Mouse (Mus musculus) heart, adult 18-20 months (tissue): Measurements from ENCODE around the gene Ilf3. TPM values are rescaled to one million over a fixed set of nuclear protein-coding genes. Genes with fewer than 3 reads are reported as not detected.
A peak's percentile ranks its signal among the peaks of the same experiment; 100 is the strongest.
"Not testable (repeated sequence)": the region's sequence is repeated elsewhere in the genome, so short reads cannot be mapped to it uniquely, and the experiment has no call there.

ENCODE experiments used
- DNase-seq, 2 experiments: peaks; one replicate each; pipeline ENCODE4 v3.0.0; 2021 to 2022; ENCODE audit warnings: mixed read lengths in 1 of 2
- long read RNA-seq, 2 experiments: library from polyadenylated mRNA; stranded (forward); transcript quantifications; one replicate each; pipeline ENCODE4 v2.0.0; 2021
- total RNA-seq, 2 experiments: library from RNA; stranded (reverse); gene quantifications; 2 replicates each; pipeline ENCODE4 v1.2.3; 2021

The Ilf3 gene
- 10 to 100 TPM; 25.2 to 28.5 TPM for total RNA-seq
- long read RNA-seq, experiment 1, partial matches to known transcripts = 2 of 5 reads
- long read RNA-seq, experiment 1, other reads (novel, unspliced or antisense) = 2 of 5 reads
- long read RNA-seq, experiment 2, partial matches to known transcripts = 2 of 4 reads
- long read RNA-seq, experiment 2, other reads (novel, unspliced or antisense) = 2 of 4 reads

GRCm38 (mm10) chr9:21367357-21368111, at the start of gene Ilf3:
TSS of gene Ilf3 (plus strand) at chr9:21367871.
- peak; percentile 100 for DNase-seq

DNA sequence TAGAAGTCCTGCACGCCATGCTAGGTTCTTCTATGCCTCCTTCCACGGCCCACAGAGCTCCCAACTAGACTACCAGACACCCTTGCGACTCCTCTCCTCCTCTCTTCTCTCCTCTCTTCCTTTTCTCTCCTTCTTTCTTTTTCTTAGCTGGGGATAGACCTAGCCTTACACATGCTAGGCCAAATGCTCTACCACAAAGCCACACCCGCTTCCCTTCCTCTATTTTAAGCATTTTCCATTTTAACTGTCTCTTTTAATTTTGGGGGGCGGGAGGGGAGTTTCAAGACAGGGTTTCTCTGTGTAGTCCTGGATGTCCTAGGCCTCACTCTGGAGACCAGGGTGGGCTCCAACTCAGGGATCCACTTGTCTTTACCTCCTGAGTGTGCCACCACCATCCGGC, 48.9 kb upstream of the Ilf3 start:
- no peak for DNase-seq

GRCm38 (mm10) chr9:21319503-21319902, 48.2 kb upstream of the Ilf3 start:
- DNase-seq = no peak

DNA sequence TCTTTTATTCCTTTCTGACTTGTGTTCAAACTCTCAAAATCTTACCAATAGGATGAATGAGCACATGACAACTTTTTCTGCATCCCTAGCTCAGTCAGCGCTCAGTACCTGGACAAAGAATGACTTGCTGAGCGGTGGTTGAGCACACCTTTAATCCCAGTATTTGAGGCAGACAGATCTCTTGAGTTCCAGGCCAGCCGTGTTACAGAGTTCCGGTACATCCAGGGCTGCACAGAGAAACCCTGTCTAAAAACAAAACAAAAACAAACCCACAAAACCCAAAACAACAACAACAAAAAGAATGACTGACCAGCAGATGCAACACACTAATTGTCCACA, 47.4 kb upstream of the Ilf3 start:
- DNase-seq = no peak

DNA sequence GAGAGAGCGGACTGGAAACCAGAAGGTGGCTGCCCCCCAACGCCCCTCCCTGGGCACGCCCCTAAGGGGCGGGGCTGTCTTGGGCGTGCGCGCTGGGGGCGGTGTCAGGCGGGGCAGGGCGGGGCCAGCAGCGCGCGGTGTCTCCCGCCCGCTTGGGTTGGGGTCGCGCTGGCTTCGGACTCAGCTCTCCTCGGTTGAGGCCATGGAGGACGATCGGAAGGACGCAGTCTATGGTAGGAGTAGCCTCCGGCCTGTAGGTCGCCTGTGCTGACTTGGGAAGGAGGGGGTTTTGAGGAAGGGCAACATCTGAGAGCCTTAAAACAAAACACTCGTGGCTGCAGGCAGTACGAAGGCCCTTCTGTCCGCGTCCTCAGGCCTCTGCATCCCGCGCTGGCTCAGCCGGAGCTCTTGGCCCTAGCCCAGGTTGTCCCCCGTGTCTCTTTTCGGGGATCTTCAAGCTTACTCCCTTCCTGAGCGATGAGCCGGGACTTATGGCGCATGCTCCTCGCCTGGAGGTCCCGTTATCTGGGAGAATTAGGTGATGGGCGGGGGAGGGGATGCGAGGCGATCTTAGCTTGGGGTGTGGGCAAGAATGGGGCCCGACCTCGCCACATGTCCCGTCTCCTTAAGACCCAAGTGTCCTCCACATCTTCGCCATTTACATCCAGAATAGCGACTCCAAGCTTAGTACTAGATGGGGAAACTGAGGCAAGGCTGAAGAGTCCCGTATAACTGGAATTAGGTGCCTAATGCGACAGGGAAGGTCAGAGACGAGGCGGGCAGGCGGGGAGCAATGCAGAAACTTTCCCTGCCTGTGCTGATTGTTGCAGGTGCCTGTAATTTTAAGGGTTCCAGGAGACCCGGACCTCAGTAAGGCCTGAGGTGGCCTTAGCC, 46.8 kb upstream of the Ilf3 start, which contains the start of gene Slc44a2:
Gene Slc44a2, plus strand, starts transcription at position 80 of the 894 bp plus-strand sequence.
- DNase-seq = peak; percentile 90 to 93

- DNase-seq = peak; percentile 57 to 66
These were observed 46.2 kb upstream of the Ilf3 start for GRCm38 (mm10) chr9:21321513-21321835.

GRCm38 (mm10) chr9:21322211-21322916, 45.3 kb upstream of the Ilf3 start:
- DNase-seq = no peak

GRCm38 (mm10) chr9:21322917-21323297, 44.8 kb upstream of the Ilf3 start:
- not testable (repeated sequence) for DNase-seq

- DNase-seq = no peak
These were observed 43.4 kb upstream of the Ilf3 start for GRCm38 (mm10) chr9:21324269-21324668.

DNA sequence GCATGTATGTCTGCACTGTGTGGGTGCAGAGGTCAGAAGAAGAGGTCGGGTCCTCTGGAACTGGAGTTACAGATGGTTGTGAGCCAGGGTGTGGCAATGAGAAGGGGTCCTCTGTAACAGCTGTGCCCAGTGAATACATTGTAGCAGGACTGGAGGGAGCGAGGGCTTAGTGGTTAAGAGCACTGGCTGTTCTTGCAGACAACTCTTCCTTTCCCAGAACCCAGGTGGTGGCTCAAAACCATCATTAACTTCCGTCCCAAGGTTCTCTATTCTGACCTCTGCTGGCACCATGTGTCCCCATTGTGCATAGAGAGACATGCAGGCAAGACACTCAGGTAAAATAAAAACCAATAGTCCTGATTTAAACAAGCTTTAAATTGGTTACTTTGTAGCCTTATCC, 40.1 kb upstream of the Ilf3 start:
- DNase-seq = no peak

DNA sequence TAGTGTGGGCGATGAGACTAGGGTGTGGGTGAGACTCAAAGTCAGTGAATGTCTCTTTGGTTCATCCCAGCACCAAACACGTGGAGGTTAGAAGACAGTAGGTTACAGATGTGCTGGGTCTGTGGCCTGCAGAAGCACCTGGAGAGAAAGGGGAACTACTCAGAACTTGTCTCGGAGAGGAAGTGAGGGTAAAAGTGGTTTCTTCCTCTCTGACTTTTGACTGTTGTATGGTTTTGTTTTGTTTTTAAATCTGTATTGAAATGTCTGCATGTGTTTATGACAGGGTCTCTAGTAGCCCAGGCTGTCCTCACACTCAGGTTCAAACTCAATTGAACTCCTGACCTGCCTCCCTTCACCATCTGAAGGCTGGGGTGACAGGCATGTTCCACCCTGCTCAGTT, 39.6 kb upstream of the Ilf3 start:
- DNase-seq = no peak

DNA sequence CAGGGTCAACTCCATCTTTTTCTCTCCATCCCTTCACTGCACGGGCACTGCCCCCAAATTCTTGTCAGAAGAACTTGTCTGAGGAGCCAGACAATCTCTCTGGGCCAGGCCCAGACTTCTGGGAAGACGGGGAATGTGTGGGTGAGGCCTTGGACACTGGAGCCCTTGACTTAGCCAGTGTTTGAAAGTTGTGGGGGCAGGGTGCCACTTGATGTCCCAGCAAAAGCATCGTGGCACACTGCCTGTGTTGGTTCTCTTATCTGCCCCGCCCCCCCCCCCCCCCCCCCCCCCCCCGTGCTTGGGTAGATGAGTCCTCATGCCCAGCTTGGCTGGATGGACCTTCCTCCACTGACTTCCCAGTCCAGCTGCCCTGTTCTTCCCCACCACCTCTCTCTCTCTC, 38.6 kb upstream of the Ilf3 start:
- DNase-seq = peak; percentile 75 to 84

DNA sequence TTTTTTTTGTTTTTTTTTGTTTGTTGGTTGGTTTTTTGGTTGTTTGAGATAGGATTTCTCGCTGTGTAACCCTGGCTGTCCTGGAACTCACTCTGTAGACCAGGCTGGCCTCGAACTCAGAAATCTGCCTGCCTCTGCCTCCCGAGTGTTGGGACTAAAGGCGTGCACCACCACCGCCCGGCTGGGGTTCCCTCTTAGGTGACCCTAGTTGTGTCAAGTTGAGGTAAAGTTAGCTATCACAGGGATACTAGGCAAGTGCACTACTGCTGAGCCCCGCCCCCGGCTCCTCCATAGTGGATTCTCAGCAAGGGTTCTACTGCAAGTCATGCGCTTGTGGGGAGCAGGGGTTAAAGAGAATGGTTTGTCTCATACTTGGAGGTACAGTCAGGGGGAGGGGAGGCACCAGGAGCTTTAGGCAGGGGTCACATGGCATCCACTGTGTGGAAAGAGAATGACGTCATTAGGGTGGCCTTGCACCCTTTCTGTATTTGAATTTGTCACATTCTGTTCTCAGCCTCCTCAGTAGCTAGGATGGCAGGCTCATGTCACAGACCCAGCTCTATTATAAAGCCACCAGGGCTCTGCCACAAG, 37.9 kb upstream of the Ilf3 start:
- peak in 1 of 2 experiments; percentile 54 for DNase-seq

- no peak for DNase-seq
These were observed 36.1 kb upstream of the Ilf3 start for GRCm38 (mm10) chr9:21331365-21332140.

GRCm38 (mm10) chr9:21332161-21333061, 35.3 kb upstream of the Ilf3 start:
- DNase-seq = no peak

- no peak for DNase-seq
These were observed 34.1 kb upstream of the Ilf3 start for GRCm38 (mm10) chr9:21333523-21333922.

- DNase-seq = no peak
These were observed 32.9 kb upstream of the Ilf3 start for GRCm38 (mm10) chr9:21334747-21335146.

GRCm38 (mm10) chr9:21335391-21335790, 32.3 kb upstream of the Ilf3 start:
- peak; percentile 62 to 70 for DNase-seq

GRCm38 (mm10) chr9:21336491-21336890, 31.2 kb upstream of the Ilf3 start:
- DNase-seq = no peak

- DNase-seq = peak; percentile 51 to 54
These were observed 30.0 kb upstream of the Ilf3 start for GRCm38 (mm10) chr9:21337652-21338051.
